Mouse (Mus musculus): Measurements from ENCODE around the gene Rpl13a. TPM values are rescaled to one million over a fixed set of nuclear protein-coding genes. Genes with fewer than 3 reads are reported as not detected.
"Not testable (repeated sequence)": the region's sequence is repeated elsewhere in the genome, so short reads cannot be mapped to it uniquely, and the experiment has no call there.

The Rpl13a gene
- total RNA-seq (2014; fragmentation: Nextera tagmentation) = 1,386 and 1,478 TPM in 2 replicates
- 2,356 and 2,406 TPM in 2 replicates for total RNA-seq (2017)
- polyA plus RNA-seq (2012) = 5,469 and 6,084 TPM in 2 replicates

GRCm38 (mm10) chr7:45128624-45129246 is at the start of gene Rpl13a:
TSS of gene Rpl13a (minus strand) at chr7:45128761.
- Histone ChIP-seq H3K36me3 (replicated peaks) (peaks cover 71% of the 10 kb centered on the region), H3K4me1 (ENCODE audit: insufficient read depth, low read depth, low read length) (peaks cover 67% of the 10 kb centered on the region)

GRCm38 (mm10) chr7:45176356-45176755 is 47.8 kb upstream of the Rpl13a start:
- Histone ChIP-seq H3K27me3 (ENCODE audit: insufficient read depth, low read length) (peaks cover 75% of the 10 kb centered on the region), H3K36me3 (replicated peaks) (no peaks in the 10 kb centered on the region), H3K4me1 (ENCODE audit: insufficient read depth, low read depth, low read length) (peaks cover 23% of the 10 kb centered on the region), H3K4me3 (ENCODE audit: low read depth, low read length) (no peak overlapping the region), H3K9me3 (replicated peaks) (peaks cover 3% of the 10 kb centered on the region)
- DNase-seq (ENCODE audit: low spot score) (no peak), ATAC-seq (ENCODE audit: extremely low read depth, insufficient number of reproducible peaks, low FRiP score, poor library complexity, severe bottlenecking) (no peak)
- no peak for TF ChIP-seq POLR2AphosphoS5 (IDR thresholded peaks at IDR 0.05; ENCODE audit: insufficient replicate concordance, low read depth, low read length)
- TF ChIP-seq CTCF (IDR thresholded peaks at IDR 0.05; ENCODE audit: low read depth, low read length) = no peak
- no peak for TF ChIP-seq GATA1 (IDR thresholded peaks at IDR 0.05; ENCODE audit: borderline replicate concordance, low read length)

More at GRCm38 (mm10) chr7:45128624-45129246, at the start of gene Rpl13a:
- TF ChIP-seq POLR2AphosphoS5 (IDR thresholded peaks at IDR 0.05; ENCODE audit: insufficient replicate concordance, low read depth, low read length) = 0 out of 2 replicates have a peak, but pooled peaks have one; percentile 15
- TF ChIP-seq CTCF (IDR thresholded peaks at IDR 0.05; ENCODE audit: low read depth, low read length) = peak; percentile 82
- no peak for TF ChIP-seq TAL1 (conservative IDR thresholded peaks at IDR 0.05; ENCODE audit: low read depth, low read length)
- no peak for TF ChIP-seq GATA1 (IDR thresholded peaks at IDR 0.05; ENCODE audit: borderline replicate concordance, low read length)
- no peak for TF ChIP-seq GATA2 (IDR thresholded peaks at IDR 0.05; ENCODE audit: borderline replicate concordance, low read depth, low read length)
- Histone ChIP-seq H3K4me3 (ENCODE audit: low read depth, low read length) (peak within 1 kb of the TSS; percentile 93), H3K27me3 (ENCODE audit: insufficient read depth, low read length) (no peaks in the 10 kb centered on the region), H3K9me3 (replicated peaks) (peaks cover 3% of the 10 kb centered on the region; the same call in 1 of the 2 replicates)
- peak; percentile 66 for ATAC-seq (ENCODE audit: extremely low read depth, insufficient number of reproducible peaks, low FRiP score, poor library complexity, severe bottlenecking)
- DNase-seq (ENCODE audit: low spot score) = peak; percentile 99

GRCm38 (mm10) chr7:45175929-45176328 is 47.4 kb upstream of the Rpl13a start:
- H3K4me1 ChIP-seq (ENCODE audit: insufficient read depth, low read depth, low read length) = peaks cover 19% of the 10 kb centered on the region

GRCm38 (mm10) chr7:45175398-45175797 is 46.8 kb upstream of the Rpl13a start:
- peaks cover 8% of the 10 kb centered on the region for H3K9me3 ChIP-seq (replicated peaks)
- DNase-seq (ENCODE audit: low spot score) (no peak), ATAC-seq (ENCODE audit: extremely low read depth, insufficient number of reproducible peaks, low FRiP score, poor library complexity, severe bottlenecking) (no peak)
- H3K4me3 ChIP-seq (ENCODE audit: low read depth, low read length) = no peak overlapping the region
- peaks cover 19% of the 10 kb centered on the region for H3K4me1 ChIP-seq (ENCODE audit: insufficient read depth, low read depth, low read length)
- TF ChIP-seq POLR2AphosphoS5 (IDR thresholded peaks at IDR 0.05; ENCODE audit: insufficient replicate concordance, low read depth, low read length) (no peak), CTCF (IDR thresholded peaks at IDR 0.05; ENCODE audit: low read depth, low read length) (no peak), TAL1 (conservative IDR thresholded peaks at IDR 0.05; ENCODE audit: low read depth, low read length) (no peak), GATA1 (IDR thresholded peaks at IDR 0.05; ENCODE audit: borderline replicate concordance, low read length) (no peak), GATA2 (IDR thresholded peaks at IDR 0.05; ENCODE audit: borderline replicate concordance, low read depth, low read length) (no peak)
- no peaks in the 10 kb centered on the region for H3K36me3 ChIP-seq (replicated peaks)
- peaks cover 66% of the 10 kb centered on the region for H3K27me3 ChIP-seq (ENCODE audit: insufficient read depth, low read length)

More at GRCm38 (mm10) chr7:45175929-45176328, 47.4 kb upstream of the Rpl13a start:
- TF ChIP-seq TAL1 (conservative IDR thresholded peaks at IDR 0.05; ENCODE audit: low read depth, low read length) (no peak), POLR2AphosphoS5 (IDR thresholded peaks at IDR 0.05; ENCODE audit: insufficient replicate concordance, low read depth, low read length) (no peak), CTCF (IDR thresholded peaks at IDR 0.05; ENCODE audit: low read depth, low read length) (no peak), GATA1 (IDR thresholded peaks at IDR 0.05; ENCODE audit: borderline replicate concordance, low read length) (no peak)
- ATAC-seq (ENCODE audit: extremely low read depth, insufficient number of reproducible peaks, low FRiP score, poor library complexity, severe bottlenecking) = no peak
- peaks cover 70% of the 10 kb centered on the region for H3K27me3 ChIP-seq (ENCODE audit: insufficient read depth, low read length)
- H3K4me3 ChIP-seq (ENCODE audit: low read depth, low read length) = no peak overlapping the region
- DNase-seq (ENCODE audit: low spot score) = no peak
- no peaks in the 10 kb centered on the region for H3K36me3 ChIP-seq (replicated peaks)
- peaks cover 3% of the 10 kb centered on the region for H3K9me3 ChIP-seq (replicated peaks)

- DNase-seq (ENCODE audit: low spot score) = no peak
- Histone ChIP-seq H3K4me1 (ENCODE audit: insufficient read depth, low read depth, low read length) (peaks cover 19% of the 10 kb centered on the region), H3K27me3 (ENCODE audit: insufficient read depth, low read length) (peaks cover 64% of the 10 kb centered on the region), H3K36me3 (replicated peaks) (no peaks in the 10 kb centered on the region), H3K9me3 (replicated peaks) (peaks cover 14% of the 10 kb centered on the region), H3K4me3 (ENCODE audit: low read depth, low read length) (no peak overlapping the region; the same call in 1 of the 2 replicates)
- ATAC-seq (ENCODE audit: extremely low read depth, insufficient number of reproducible peaks, low FRiP score, poor library complexity, severe bottlenecking) = no peak
- TF ChIP-seq TAL1 (conservative IDR thresholded peaks at IDR 0.05; ENCODE audit: low read depth, low read length) (no peak), GATA1 (IDR thresholded peaks at IDR 0.05; ENCODE audit: borderline replicate concordance, low read length) (no peak), POLR2AphosphoS5 (IDR thresholded peaks at IDR 0.05; ENCODE audit: insufficient replicate concordance, low read depth, low read length) (no peak), CTCF (IDR thresholded peaks at IDR 0.05; ENCODE audit: low read depth, low read length) (no peak), GATA2 (IDR thresholded peaks at IDR 0.05; ENCODE audit: borderline replicate concordance, low read depth, low read length) (no peak)
Observed at GRCm38 (mm10) chr7:45174567-45175280, 46.2 kb upstream of the Rpl13a start.

GRCm38 (mm10) chr7:45173772-45174171 is 45.2 kb upstream of the Rpl13a start:
- ATAC-seq (ENCODE audit: extremely low read depth, insufficient number of reproducible peaks, low FRiP score, poor library complexity, severe bottlenecking); H3K36me3 ChIP-seq (replicated peaks): not testable (repeated sequence)
- H3K27me3 ChIP-seq (ENCODE audit: insufficient read depth, low read length) = peaks cover 58% of the 10 kb centered on the region

More at GRCm38 (mm10) chr7:45173772-45174171, 45.2 kb upstream of the Rpl13a start:
- peaks cover 21% of the 10 kb centered on the region for H3K9me3 ChIP-seq (replicated peaks)
- not testable (repeated sequence) for H3K4me3 ChIP-seq (ENCODE audit: low read depth, low read length); DNase-seq (ENCODE audit: low spot score)
- peaks cover 19% of the 10 kb centered on the region for H3K4me1 ChIP-seq (ENCODE audit: insufficient read depth, low read depth, low read length)
